Mouse (Mus musculus) intestine, embryonic 15.5 days (tissue): ENCODE results near the gene Cyp51. TPM values are rescaled to one million over a fixed set of nuclear protein-coding genes. Genes with fewer than 3 reads are reported as not detected.
"Not testable (repeated sequence)": the region's sequence is repeated elsewhere in the genome, so short reads cannot be mapped to it uniquely, and the experiment has no call there.

Experiments used
- ATAC-seq: fragments of 200-750 bp; cut with Nextera tagmentation; 2 replicates; pipeline ENCODE4 v1.8.0; 2017; ENCODE audit warnings: moderate TSS enrichment, moderate library complexity
- H3K27ac ChIP-seq: fragments of 300-500 bp; sonication (generic); 2 replicates; pipeline ENCODE4 v1.5.1; 2015; ENCODE audit warnings: mild to moderate bottlenecking, inconsistent platforms
- H3K27me3 ChIP-seq: fragments of 300-500 bp; sonication (generic); replicated peaks from 2 replicates; pipeline ENCODE4 v1.6.1; 2015; ENCODE audit warnings: inconsistent platforms
- H3K36me3 ChIP-seq: fragments of 300-500 bp; sonication (generic); 2 replicates; pipeline ENCODE4 v1.6.1; 2015; ENCODE audit warnings: inconsistent platforms
- H3K4me1 ChIP-seq: fragments of 300-500 bp; sonication (generic); replicated peaks from 2 replicates; pipeline ENCODE4 v1.6.1; 2015; ENCODE audit warnings: inconsistent platforms
- H3K4me2 ChIP-seq: fragments of 300-500 bp; sonication (generic); replicated peaks from 2 replicates; pipeline ENCODE4 v1.6.1; 2015; ENCODE audit warnings: mild to moderate bottlenecking, inconsistent platforms
- H3K4me3 ChIP-seq: fragments of 300-500 bp; sonication (generic); replicated peaks from 2 replicates; pipeline ENCODE4 v1.5.1; 2015; ENCODE audit warnings: inconsistent platforms
- H3K9ac ChIP-seq: fragments of 300-500 bp; sonication (generic); 2 replicates; pipeline ENCODE4 v1.6.1; 2015; ENCODE audit warnings: inconsistent platforms
- H3K9me3 ChIP-seq: fragments of 300-500 bp; sonication (generic); 2 replicates; pipeline ENCODE4 v1.6.1; 2016; ENCODE audit warnings: inconsistent platforms
- WGBS: fragments of 180-500 bp; shearing (Covaris S2); methylation state at CpG from one replicate; pipeline ENCODE4 v1.1.7; 2015; 5-methylcytosine and 5-hydroxymethylcytosine counted together
- polyA plus RNA-seq: library from polyadenylated mRNA; unstranded; fragments of >200 nt; fragmentation: Nextera tagmentation; extraction: Ambion mirVana; gene quantifications from 2 replicates; pipeline ENCODE4 v1.2.1, GENCODE M21; 2015

Gene Cyp51
- 100 and 113 TPM in 2 replicates for polyA plus RNA-seq

DNA sequence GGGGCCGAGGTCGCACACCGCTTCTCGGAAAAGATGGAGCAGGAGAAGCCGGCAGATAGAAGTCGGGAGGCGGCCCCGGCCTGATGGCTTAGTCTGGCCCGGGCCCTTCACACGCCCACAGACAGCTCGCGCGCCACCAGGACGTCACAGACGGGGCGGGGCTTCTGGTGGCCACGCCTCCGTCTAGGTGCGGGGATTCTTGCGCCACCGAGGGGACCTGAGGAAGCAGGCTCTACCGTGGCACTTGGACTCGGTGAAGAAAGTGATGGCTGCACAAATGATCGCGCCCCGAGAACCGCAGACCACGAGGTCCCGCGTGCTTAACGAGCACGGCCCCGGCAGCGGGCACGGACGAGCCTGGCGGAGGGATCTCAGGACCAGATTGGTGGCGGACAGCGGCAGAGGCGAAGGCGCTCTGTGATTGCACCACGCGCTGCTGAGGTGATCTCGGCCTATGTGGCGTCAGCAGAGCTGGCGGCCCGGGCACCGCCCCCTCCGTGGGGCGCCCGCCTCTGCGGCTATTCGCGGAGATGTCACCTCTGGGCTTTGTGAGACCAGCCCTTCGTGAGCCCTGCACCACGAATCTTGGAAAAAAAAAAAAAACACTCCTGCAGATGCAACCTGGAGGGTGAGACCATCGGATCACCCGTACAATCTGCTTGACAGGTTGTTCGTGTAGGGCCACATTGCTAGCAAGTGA is at the start of gene Cyp51:
Gene Cyp51, minus strand, starts transcription at position 406 of the 700 bp plus-strand sequence.
- peak; percentile 98 for ATAC-seq
- Histone ChIP-seq H3K36me3 (peaks cover 13% of the 10 kb centered on the region), H3K9me3 (no peaks in the 10 kb centered on the region), H3K9ac (peak within 1 kb of the TSS; percentile 67), H3K27ac (peak within 1 kb of the TSS; percentile 97), H3K27me3 (no peaks in the 10 kb centered on the region), H3K4me2 (peak within 1 kb of the TSS; percentile 60), H3K4me3 (peak within 1 kb of the TSS; percentile 82), H3K4me1 (no peaks in the 10 kb centered on the region)
- WGBS, result under 1% methylated on average over 59 of the region's 59 CpGs

DNA sequence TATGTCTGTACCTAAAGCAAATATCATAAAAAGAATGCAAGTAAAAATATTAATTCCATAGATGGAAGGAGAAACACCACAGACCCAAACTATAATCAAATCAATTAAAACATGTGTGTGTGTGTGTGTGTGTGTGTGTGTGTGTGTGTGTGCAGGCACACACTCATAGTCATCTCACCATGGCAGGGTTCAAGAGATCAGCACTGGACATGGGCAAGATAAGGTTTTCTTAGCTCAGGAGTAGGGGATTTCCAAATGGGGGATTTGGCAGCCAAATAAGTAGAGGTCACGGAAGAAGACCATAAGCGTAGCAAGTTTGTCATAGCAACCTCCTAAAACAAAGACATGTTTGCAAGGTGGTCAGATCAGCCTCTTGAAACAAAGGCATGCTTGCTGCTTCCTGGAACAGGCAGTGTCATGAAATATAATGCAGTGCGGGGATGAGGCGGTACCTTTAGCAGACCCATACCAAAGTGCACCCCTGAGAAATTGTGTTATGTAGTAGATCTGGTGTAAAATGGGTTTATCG is 8.1 kb upstream of the Cyp51 start:
- no peaks in the 10 kb centered on the region for H3K27me3 ChIP-seq
- H3K9me3 ChIP-seq, result no peaks in the 10 kb centered on the region
- no peak overlapping the region for H3K4me2 ChIP-seq
- no peak overlapping the region for H3K27ac ChIP-seq
- H3K9ac ChIP-seq, result no peak overlapping the region
- ATAC-seq, result no peak
- no peaks in the 10 kb centered on the region for H3K36me3 ChIP-seq
- H3K4me3 ChIP-seq, result no peak overlapping the region
- 92% methylated on average over 5 of the region's 5 CpGs for WGBS
- no peaks in the 10 kb centered on the region for H3K4me1 ChIP-seq

DNA sequence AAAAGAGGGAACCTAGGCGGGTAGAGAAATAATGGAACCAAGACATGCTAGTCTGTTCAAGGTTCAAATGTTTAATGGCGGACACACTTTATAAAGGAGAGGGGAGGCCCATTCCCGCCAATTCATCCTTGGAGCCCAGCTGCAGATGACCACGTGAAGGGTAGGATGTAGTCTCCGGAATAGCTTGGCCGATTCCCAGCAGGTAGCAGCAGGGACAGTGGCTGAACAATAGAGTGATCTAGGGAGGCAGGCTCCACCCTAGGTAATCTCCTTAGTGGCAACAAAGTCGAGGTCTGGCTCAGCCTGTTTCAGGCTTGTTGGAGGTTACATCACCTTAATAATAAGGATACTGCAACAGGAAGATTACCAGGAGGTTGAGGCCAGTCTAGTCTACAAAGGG is 2.5 kb upstream of the Cyp51 start:
- H3K4me3 ChIP-seq, H3K9ac ChIP-seq, H3K27ac ChIP-seq, H3K27me3 ChIP-seq, H3K4me2 ChIP-seq, H3K9me3 ChIP-seq, H3K4me1 ChIP-seq, H3K36me3 ChIP-seq, ATAC-seq: not testable (repeated sequence)
- WGBS, result 69% methylated on average over 7 of the region's 7 CpGs

DNA sequence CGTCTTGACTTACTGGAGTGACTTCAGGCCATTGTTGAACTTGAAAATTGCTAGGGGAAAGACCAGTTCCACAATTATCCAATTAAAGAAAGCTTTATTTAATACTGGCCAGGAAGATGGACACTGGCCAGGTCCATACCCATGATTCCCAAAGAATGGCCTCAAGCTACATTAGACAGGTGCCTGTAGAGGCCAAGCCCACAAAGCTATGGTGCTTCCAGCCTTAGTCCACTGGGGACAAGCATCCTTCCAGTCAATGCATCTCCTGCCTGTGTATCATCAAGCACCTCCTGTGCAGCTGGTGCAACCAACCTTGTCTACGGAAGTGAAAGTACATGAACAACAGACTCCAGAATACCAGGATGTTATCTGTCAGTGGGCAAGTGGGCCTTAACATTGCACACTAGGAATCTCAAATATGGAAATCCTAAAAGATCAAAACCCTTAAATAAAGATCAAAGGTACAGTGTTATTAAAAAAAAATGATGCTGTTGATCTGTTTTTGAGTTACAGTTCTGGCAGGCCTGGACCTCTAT is 1.2 kb upstream of the Cyp51 start:
- Histone ChIP-seq H3K27me3 (no peaks in the 10 kb centered on the region), H3K9me3 (no peaks in the 10 kb centered on the region), H3K4me3 (no peak overlapping the region), H3K9ac (no peak overlapping the region), H3K4me2 (no peak overlapping the region), H3K36me3 (peaks cover 8% of the 10 kb centered on the region), H3K4me1 (no peaks in the 10 kb centered on the region), H3K27ac (no peak overlapping the region)
- WGBS, result 91% methylated on average over 2 of the region's 2 CpGs
- ATAC-seq, result no peak

DNA sequence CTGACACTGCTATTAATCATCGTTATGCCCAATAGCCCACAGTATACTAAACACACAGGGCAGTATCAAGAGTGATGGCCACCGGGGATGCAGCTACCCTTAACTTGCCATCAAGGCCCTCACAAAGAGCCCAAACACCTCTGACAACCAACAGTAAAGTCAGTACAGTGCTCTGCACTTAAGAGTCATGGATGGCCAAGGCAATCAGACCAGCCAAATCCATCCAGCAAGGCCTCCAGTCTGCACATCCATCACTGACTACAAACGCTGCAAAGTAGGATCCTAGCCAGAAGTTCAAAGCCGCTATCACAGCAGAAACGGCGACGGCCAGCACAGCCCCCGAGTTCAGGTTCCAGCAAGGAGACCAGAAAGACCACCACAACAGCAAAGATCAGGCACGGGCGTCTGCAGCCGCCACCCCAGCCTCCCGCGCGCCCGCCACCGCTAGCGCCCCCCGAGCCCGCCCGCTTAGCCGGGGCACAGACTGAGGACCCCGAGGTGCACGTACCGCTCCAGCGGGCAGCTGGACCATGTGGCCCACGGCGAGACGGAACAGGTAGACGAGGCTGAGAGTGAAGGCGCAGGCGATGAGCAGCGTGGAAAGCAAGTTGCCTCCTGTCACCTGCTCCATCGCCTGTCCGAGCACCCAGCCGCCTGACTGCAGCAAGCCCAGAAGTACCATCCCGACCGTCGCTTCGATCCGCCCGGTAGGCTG is 763 bp downstream of the Cyp51 start:
- peaks cover 20% of the 10 kb centered on the region for H3K36me3 ChIP-seq
- no peaks in the 10 kb centered on the region for H3K27me3 ChIP-seq
- ATAC-seq, result peak; percentile 54
- H3K27ac ChIP-seq, result peak overlapping the region; percentile 97
- H3K9ac ChIP-seq, result peak overlapping the region; percentile 67
- no peaks in the 10 kb centered on the region for H3K9me3 ChIP-seq
- H3K4me3 ChIP-seq, result peak overlapping the region; percentile 82
- no peaks in the 10 kb centered on the region for H3K4me1 ChIP-seq
- WGBS, result under 1% methylated on average over 41 of the region's 41 CpGs
- peak overlapping the region; percentile 60 for H3K4me2 ChIP-seq

DNA sequence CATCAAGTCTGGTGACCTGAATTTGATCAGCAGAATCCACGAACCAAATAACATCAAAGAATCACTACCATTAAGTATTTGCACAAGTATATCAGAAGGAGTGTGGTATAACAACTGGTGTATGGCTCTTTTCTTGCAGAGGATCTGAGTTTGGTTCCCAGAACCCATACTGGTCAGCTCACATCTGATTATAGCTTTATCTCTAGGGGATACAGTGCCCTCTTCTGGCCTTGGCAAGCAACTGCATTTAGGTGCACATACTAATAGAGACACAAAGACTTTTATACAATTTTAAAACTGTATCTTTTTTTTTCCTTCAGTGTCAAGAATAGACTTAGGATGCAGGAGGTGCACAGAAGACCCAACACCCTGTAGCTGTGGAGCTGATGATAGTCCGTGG is 2.8 kb downstream of the Cyp51 start:
- Histone ChIP-seq H3K27ac (no peak overlapping the region), H3K4me1 (no peaks in the 10 kb centered on the region), H3K9ac (no peak overlapping the region), H3K9me3 (no peaks in the 10 kb centered on the region), H3K4me3 (no peak overlapping the region), H3K4me2 (no peak overlapping the region), H3K36me3 (peaks cover 20% of the 10 kb centered on the region), H3K27me3 (no peaks in the 10 kb centered on the region)
- ATAC-seq, result no peak
- 97% methylated on average over 2 of the region's 2 CpGs for WGBS

DNA sequence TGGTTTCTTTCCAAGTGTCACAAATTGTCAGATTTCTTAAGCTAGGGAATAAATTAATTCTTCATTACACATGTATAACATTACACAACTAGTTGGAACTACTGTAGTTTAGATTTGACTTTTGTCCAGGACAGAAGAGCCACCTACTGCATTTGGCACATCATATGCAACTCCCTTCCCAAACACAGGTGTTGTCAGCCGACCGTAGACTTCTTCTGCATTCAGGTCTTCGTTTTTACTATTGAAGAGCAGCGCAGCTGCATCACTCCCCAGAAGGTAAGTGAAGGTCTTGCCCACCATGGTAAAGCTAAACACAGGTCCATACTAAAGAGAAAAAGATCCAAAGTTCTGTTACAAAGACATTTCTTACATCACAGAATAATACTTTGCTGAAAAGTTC is 3.5 kb downstream of the Cyp51 start:
- no peak overlapping the region for H3K4me2 ChIP-seq
- H3K9ac ChIP-seq, result no peak overlapping the region
- no peak overlapping the region for H3K4me3 ChIP-seq
- 92% methylated on average over 4 of the region's 4 CpGs for whole genome bisulfite sequencing
- peaks cover 20% of the 10 kb centered on the region for H3K36me3 ChIP-seq
- ATAC-seq, result no peak
- H3K4me1 ChIP-seq, result no peaks in the 10 kb centered on the region
- H3K9me3 ChIP-seq, result no peaks in the 10 kb centered on the region
- no peaks in the 10 kb centered on the region for H3K27me3 ChIP-seq
- no peak overlapping the region for H3K27ac ChIP-seq

DNA sequence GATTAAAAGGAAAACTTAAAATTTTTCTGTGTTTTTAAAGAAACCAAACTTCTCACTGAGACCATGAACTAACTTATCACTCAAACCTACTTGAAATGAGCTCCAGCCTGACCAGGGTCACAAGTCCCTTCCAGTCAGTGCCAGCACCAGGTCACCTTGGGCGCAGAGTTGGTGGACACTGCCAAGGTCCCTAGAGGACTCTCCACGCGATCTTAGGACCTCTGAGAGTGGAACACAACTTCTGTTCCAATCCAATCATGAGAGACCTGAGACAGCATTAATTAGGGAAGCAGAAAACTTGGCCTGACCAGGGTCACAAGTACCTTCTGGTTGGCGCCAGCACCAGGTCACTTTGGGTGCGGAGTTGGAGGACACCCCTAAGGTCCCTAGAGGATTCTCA is 10.1 kb downstream of the Cyp51 start:
- H3K4me3 ChIP-seq, result no peak overlapping the region
- ATAC-seq, result no peak
- H3K4me2 ChIP-seq, result no peak overlapping the region
- H3K9ac ChIP-seq, result no peak overlapping the region
- H3K4me1 ChIP-seq, result no peaks in the 10 kb centered on the region
- 96% methylated on average over 5 of the region's 5 CpGs for WGBS
- no peaks in the 10 kb centered on the region for H3K27me3 ChIP-seq
- H3K36me3 ChIP-seq, result peaks cover 28% of the 10 kb centered on the region
- no peak overlapping the region for H3K27ac ChIP-seq
- H3K9me3 ChIP-seq, result no peaks in the 10 kb centered on the region

DNA sequence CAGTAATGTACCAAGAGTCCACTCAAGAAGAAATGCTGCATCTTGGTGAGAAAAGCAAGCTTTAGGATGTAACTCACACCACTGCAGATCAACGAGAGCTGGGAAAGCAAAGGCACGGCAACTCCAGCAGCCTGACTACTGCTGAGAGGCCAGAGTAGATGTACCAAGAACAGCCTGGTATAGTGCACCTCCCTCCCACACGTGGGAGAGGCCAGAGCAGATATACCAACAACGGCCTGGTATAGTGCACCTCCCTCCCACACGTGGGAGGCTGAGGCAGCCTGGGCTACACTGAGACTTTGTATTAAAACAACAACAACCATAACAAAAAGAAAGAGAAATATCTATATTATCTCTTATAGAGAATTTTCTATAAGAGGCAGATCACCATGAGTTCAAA is 16.4 kb downstream of the Cyp51 start:
- Histone ChIP-seq H3K9ac (no peak overlapping the region), H3K9me3 (no peaks in the 10 kb centered on the region), H3K27me3 (no peaks in the 10 kb centered on the region), H3K4me3 (no peak overlapping the region), H3K4me2 (no peak overlapping the region), H3K27ac (no peak overlapping the region), H3K4me1 (no peaks in the 10 kb centered on the region), H3K36me3 (peaks cover 32% of the 10 kb centered on the region)
- no peak for ATAC-seq
- 89% methylated on average over 5 of the region's 5 CpGs for WGBS

DNA sequence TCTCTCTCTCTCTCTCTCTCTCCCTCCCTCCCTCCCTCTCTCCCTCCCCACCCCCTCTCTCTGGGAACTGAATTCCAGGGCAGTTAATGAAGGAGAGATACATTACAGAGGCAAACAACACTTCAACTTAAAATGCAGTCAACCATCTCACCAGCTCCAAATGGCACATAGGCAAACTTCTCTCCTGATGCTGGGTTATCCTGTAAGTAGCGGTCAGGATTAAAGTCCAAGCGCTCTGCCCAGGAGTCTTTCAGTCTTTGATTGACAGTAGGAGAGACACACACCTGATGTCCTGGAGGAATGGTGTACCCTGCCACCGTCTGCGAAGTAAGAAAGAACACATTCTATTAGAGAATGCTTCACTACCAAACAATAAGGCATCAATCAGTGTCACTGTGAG is 18.2 kb downstream of the Cyp51 start:
- H3K27ac ChIP-seq, result no peak overlapping the region
- H3K4me1 ChIP-seq, result no peaks in the 10 kb centered on the region
- no peak overlapping the region for H3K4me3 ChIP-seq
- no peaks in the 10 kb centered on the region for H3K9me3 ChIP-seq
- no peak overlapping the region for H3K4me2 ChIP-seq
- WGBS, result 89% methylated on average over 4 of the region's 4 CpGs
- ATAC-seq, result no peak
- no peak overlapping the region for H3K9ac ChIP-seq
- H3K36me3 ChIP-seq, result peaks cover 26% of the 10 kb centered on the region
- no peaks in the 10 kb centered on the region for H3K27me3 ChIP-seq

DNA sequence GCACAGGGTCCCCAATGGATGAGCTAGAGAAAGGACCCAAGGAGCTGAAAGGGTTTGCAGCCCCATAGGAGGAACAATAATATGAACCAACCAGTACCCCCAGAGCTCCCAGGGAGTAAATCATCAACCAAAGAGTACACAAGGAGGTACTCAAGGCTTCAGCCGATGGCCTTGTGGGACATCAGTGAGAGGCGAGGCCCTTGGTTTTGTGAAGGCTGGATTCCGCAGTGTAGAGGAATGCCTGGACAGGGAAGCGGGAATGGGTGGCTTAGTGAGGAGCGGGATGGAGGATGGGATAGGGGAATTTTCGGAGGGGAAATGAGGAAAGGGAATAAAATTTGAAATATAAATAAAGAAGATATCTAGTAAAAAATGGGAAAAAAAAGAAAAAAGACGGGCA is 19.6 kb downstream of the Cyp51 start:
- no peaks in the 10 kb centered on the region for H3K27me3 ChIP-seq
- no peak overlapping the region for H3K4me2 ChIP-seq
- no peak overlapping the region for H3K4me3 ChIP-seq
- H3K36me3 ChIP-seq, result peaks cover 25% of the 10 kb centered on the region
- H3K27ac ChIP-seq, result no peak overlapping the region
- WGBS, result 72% methylated on average over 7 of the region's 7 CpGs
- no peaks in the 10 kb centered on the region for H3K9me3 ChIP-seq
- no peak overlapping the region for H3K9ac ChIP-seq
- peak; percentile 54; the same call in 1 of the 2 replicates for ATAC-seq
- no peaks in the 10 kb centered on the region for H3K4me1 ChIP-seq

DNA sequence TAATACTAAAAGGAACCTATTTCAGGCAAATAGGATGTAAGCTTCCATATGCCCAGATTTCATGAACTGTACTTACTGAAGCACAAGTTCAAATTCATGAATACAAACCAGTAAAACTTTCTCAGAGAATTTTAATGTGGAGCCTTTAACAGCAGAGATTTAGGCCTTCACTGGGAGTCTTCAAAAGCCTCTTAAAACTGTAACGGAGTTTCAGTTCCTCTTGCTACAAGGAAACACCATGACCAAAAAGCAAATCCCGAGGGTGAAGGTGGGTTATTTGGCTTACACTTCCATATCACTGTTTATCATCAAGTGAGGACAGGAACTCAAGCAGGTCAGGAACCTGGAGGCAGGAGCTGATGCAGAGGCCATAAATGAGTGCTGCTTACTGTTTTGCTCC is 23.0 kb downstream of the Cyp51 start:
- no peak for ATAC-seq
- H3K4me2 ChIP-seq, result no peak overlapping the region
- WGBS, result 65% methylated on average over 2 of the region's 2 CpGs
- H3K9me3 ChIP-seq, result no peaks in the 10 kb centered on the region
- H3K27me3 ChIP-seq, result no peaks in the 10 kb centered on the region
- H3K36me3 ChIP-seq, result peaks cover 15% of the 10 kb centered on the region
- H3K4me3 ChIP-seq, result no peak overlapping the region
- no peak overlapping the region for H3K9ac ChIP-seq
- no peak overlapping the region for H3K27ac ChIP-seq
- H3K4me1 ChIP-seq, result no peaks in the 10 kb centered on the region
